Mouse (Mus musculus) left cerebral cortex, adult 18-20 months (tissue): ENCODE data around the gene Cnbd2. TPM values are rescaled to one million over a fixed set of nuclear protein-coding genes. Genes with fewer than 3 reads are reported as not detected.

Experiments
- microRNA-seq, 2 experiments: library from miRNA; unstranded; fragments of <30 nt; microRNA quantifications; one replicate each; pipeline ENCODE4 v1.2.0; 2021
- total RNA-seq, 2 experiments: library from RNA; stranded (reverse); gene quantifications; 2 replicates each; pipeline ENCODE4 v1.2.3; 2021

Gene Cnbd2
- total RNA-seq, 2 experiments from 2014 or later, result 5.4 to 5.6 TPM

Small RNA genes within 50 kb of the gene (microRNA-seq; reads per million reads assigned to microRNA genes)
- gene Gm22758 (0 reads per million in 2 experiments), gene Gm22759 (0 reads per million in 2 experiments)

Other genes with a start within 250 kb of the Cnbd2 start
- 1 to 10 TPM; 4.2 to 4.4 TPM for gene Spag4, start 247.1 kb upstream of the Cnbd2 start, total RNA-seq
- 10 to 100 TPM; 23.4 to 25.3 TPM for gene Cpne1, start 200.3 kb upstream of the Cnbd2 start, total RNA-seq
- gene Rbm12, start 200.3 kb upstream of the Cnbd2 start, total RNA-seq, result 10 to 100 TPM; 22.9 to 24.9 TPM
- 10 to 100 TPM; 18.9 to 23.9 TPM for gene Gm28036, start 185.2 kb upstream of the Cnbd2 start, total RNA-seq
- 100 to 1,000 TPM; 156 to 162 TPM for gene Romo1, start 168.3 kb upstream of the Cnbd2 start, total RNA-seq
- gene Nfs1, start 168.1 kb upstream of the Cnbd2 start, total RNA-seq, result 10 to 100 TPM; 36.0 to 39.4 TPM
- gene Rbm39, start 132.1 kb upstream of the Cnbd2 start, total RNA-seq, result 100 to 1,000 TPM; 286 to 287 TPM
- 10 to 100 TPM; 87.7 to 97.8 TPM for gene Phf20, start 115.8 kb upstream of the Cnbd2 start, total RNA-seq
- gene Scand1, start 405 bp downstream of the Cnbd2 start, total RNA-seq, result 10 to 100 TPM; 79.6 to 86.0 TPM
- 100 to 1,000 TPM; 364 to 365 TPM for gene Epb41l1, start 108.6 kb downstream of the Cnbd2 start, total RNA-seq
- gene Aar2, start 235.3 kb downstream of the Cnbd2 start, total RNA-seq, result 10 to 100 TPM; 35.8 to 38.4 TPM